Mouse (Mus musculus) CH12.LX (cell line): ENCODE measurements around the gene Prkce.

Experiments
- BHLHE40 ChIP-seq: IDR thresholded peaks from 2 replicates; pipeline ENCODE4 v1.6.1; 2011; ENCODE audit warnings: mild to moderate bottlenecking, low read depth, low read length, improper control_type of control experiment
- CTCF ChIP-seq, 2 experiments: IDR thresholded peaks in 1 of 2; conservative IDR thresholded peaks in 1 of 2; 2 replicates each; pipeline ENCODE4 v1.5.1; 2011 to 2012; ENCODE audit warnings: low read depth in 2 of 2, low read length in 2 of 2, improper control_type of control experiment in 1 of 2, inconsistent platforms in 1 of 2, mild to moderate bottlenecking in 1 of 2, moderate library complexity in 1 of 2
- ELF1 ChIP-seq: IDR thresholded peaks from 2 replicates; pipeline ENCODE4 v1.6.1; 2014; ENCODE audit warnings: low read depth, mild to moderate bottlenecking, inconsistent platforms, low read length, improper control_type of control experiment
- EP300 ChIP-seq: IDR thresholded peaks from 2 replicates; pipeline ENCODE4 v1.6.1; 2011; ENCODE audit warnings: low read length, improper control_type of control experiment
- NELFE ChIP-seq: IDR thresholded peaks from 2 replicates; pipeline ENCODE4 v1.6.1; 2011; ENCODE audit warnings: low read depth, low read length, improper control_type of control experiment
- POLR2A ChIP-seq: IDR thresholded peaks from 2 replicates; pipeline ENCODE4 v1.6.1; 2011; ENCODE audit warnings: low read depth, mild to moderate bottlenecking, improper control_type of control experiment, low read length
- POLR2AphosphoS2 ChIP-seq: IDR thresholded peaks from 2 replicates; pipeline ENCODE4 v1.6.1; 2011; ENCODE audit warnings: low read depth, low read length, improper control_type of control experiment
- UBTF ChIP-seq: IDR thresholded peaks from 2 replicates; pipeline ENCODE4 v1.6.1; 2012; ENCODE audit warnings: low read depth, mild to moderate bottlenecking, inconsistent platforms, low read length, improper control_type of control experiment, moderate library complexity
- USF1 ChIP-seq: IDR thresholded peaks from 2 replicates; pipeline ENCODE4 v1.6.1; 2014; ENCODE audit warnings: low read depth, mild to moderate bottlenecking, inconsistent platforms, low read length, improper control_type of control experiment
- ZNF384 ChIP-seq: IDR thresholded peaks from 2 replicates; pipeline ENCODE4 v1.6.1; 2012; ENCODE audit warnings: low read depth, low read length, improper control_type of control experiment, inconsistent platforms

GRCm38 (mm10) chr17:86492376-86492775 is 324.8 kb downstream of the Prkce start:
- TF ChIP-seq CTCF (conservative IDR thresholded peaks at IDR 0.05 in 1 of 2, IDR thresholded peaks at IDR 0.05 in 1 of 2; ENCODE audit: low read depth in 2 of 2, low read length in 2 of 2) (no peak), BHLHE40 (no peak), EP300 (no peak), UBTF (no peak), ZNF384 (no peak), POLR2A (no peak), USF1 (no peak), NELFE (no peak), ELF1 (no peak), POLR2AphosphoS2 (no peak)
